Mouse (Mus musculus): Measurements from ENCODE around the gene Actr5.

GRCm38 (mm10) chr2:158616296-158616695 is 8.4 kb upstream of the Actr5 start:
- TF ChIP-seq CTCF (IDR thresholded peaks at IDR 0.05; ENCODE audit: low read depth, low read length) (no peak), GATA2 (IDR thresholded peaks at IDR 0.05; ENCODE audit: borderline replicate concordance, low read depth, low read length) (no peak), TAL1 (conservative IDR thresholded peaks at IDR 0.05; ENCODE audit: low read depth, low read length) (no peak), POLR2AphosphoS5 (IDR thresholded peaks at IDR 0.05; ENCODE audit: insufficient replicate concordance, low read depth, low read length) (no peak), GATA1 (IDR thresholded peaks at IDR 0.05; ENCODE audit: borderline replicate concordance, low read length) (no peak)

Measured in G1E (cell line).